ENCODE assay signal across 8 mouse cellular contexts in the genomic region with DNA sequence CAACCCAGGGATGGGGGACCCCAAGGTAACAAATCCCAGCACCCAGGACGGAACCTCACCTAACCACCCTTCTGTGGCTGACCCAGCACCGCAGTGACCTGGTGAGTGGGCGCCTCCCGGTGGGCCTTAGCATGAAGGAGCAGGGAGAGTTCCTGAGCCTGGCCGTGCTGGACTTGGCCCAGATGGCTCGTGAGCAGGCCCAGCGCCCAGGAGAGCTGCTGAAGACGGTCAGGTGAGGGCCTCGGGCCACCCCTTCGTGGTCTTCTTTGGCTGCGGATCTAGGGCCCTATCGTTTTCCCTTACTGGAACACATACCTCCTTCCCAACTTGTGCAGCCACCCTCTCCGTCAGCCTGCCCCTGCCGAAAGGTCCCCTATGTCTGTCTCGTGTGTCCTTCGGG. TPM values are rescaled to one million over a fixed set of nuclear protein-coding genes. Genes with fewer than 3 reads are reported as not detected.
DNase-seq lines count a peak whose midpoint lies in the region; ATAC-seq and TF ChIP-seq lines count a peak whose summit lies in the region.
"Had no signal": no experiment of that assay in that cellular context is flagged by ENCODE, and none has a peak within 500 bp of the region (broad histone marks: within the 10 kb centered on the region; RNA-seq: fewer than 3 reads in every experiment).

No protein-coding gene starts in this region.

- peaks cover 12% of the 10 kb centered on the region for H3K27me3 ChIP-seq in lung, postnatal 0 days (replicated peaks; ENCODE audit: insufficient read depth, low read length)
- peaks cover 78% of the 10 kb centered on the region for H3K27me3 ChIP-seq in forebrain, embryonic 15.5 days
- peaks cover 90% of the 10 kb centered on the region for H3K27me3 ChIP-seq in limb, embryonic 13.5 days
- peaks cover 52% of the 10 kb centered on the region for H3K27me3 ChIP-seq in stomach, embryonic 16.5 days (ENCODE audit: control insufficient read depth, insufficient read depth, low read length)

- no peak for ATAC-seq in lung, postnatal 0 days
- ATAC-seq in forebrain, embryonic 15.5 days (replicated peaks) = no peak
- no peak for ATAC-seq in limb, embryonic 13.5 days (ENCODE audit: low FRiP score, low read depth)
- ATAC-seq in stomach, embryonic 16.5 days (ENCODE audit: insufficient read depth, low FRiP score) = no peak

- H3K36me3 ChIP-seq in lung, postnatal 0 days (ENCODE audit: insufficient read depth, low read length) = no peaks in the 10 kb centered on the region
- no peaks in the 10 kb centered on the region for H3K36me3 ChIP-seq in forebrain, embryonic 15.5 days
- no peaks in the 10 kb centered on the region for H3K36me3 ChIP-seq in limb, embryonic 13.5 days
- no peaks in the 10 kb centered on the region for H3K36me3 ChIP-seq in stomach, embryonic 16.5 days (ENCODE audit: control insufficient read depth, insufficient read depth, low read length)

- TF ChIP-seq POLR2A in lung, adult 2 months (IDR thresholded peaks at IDR 0.05; ENCODE audit: borderline replicate concordance, extremely low read depth, low read depth, low read length) = no peak

- H3K9me3 ChIP-seq in lung, postnatal 0 days (ENCODE audit: low read length) = no peaks in the 10 kb centered on the region
- H3K9me3 ChIP-seq in forebrain, embryonic 15.5 days = no peaks in the 10 kb centered on the region
- no peaks in the 10 kb centered on the region for H3K9me3 ChIP-seq in limb, embryonic 13.5 days
- no peaks in the 10 kb centered on the region for H3K9me3 ChIP-seq in stomach, embryonic 16.5 days (replicated peaks; ENCODE audit: control insufficient read depth, low read length)

- H3K4me3 ChIP-seq in lung, postnatal 0 days (ENCODE audit: low read depth, low read length) = peak overlapping the region; percentile 25; the same call in 1 of the 2 replicates
- no peak overlapping the region for H3K4me3 ChIP-seq in lung, adult 2 months (replicated peaks; ENCODE audit: extremely low read depth, low read depth, low read length)
- peak overlapping the region; percentile 23 for H3K4me3 ChIP-seq in forebrain, embryonic 15.5 days
- peak overlapping the region; percentile 32 for H3K4me3 ChIP-seq in limb, embryonic 13.5 days
- peak overlapping the region; percentile 40 for H3K4me3 ChIP-seq in stomach, embryonic 16.5 days (replicated peaks; ENCODE audit: low read length)

- TF ChIP-seq EP300 in lung, postnatal 0 days (IDR thresholded peaks at IDR 0.05) = no peak

- H3K4me1 ChIP-seq in lung, postnatal 0 days (ENCODE audit: insufficient read depth, low read depth, low read length) = peaks cover 8% of the 10 kb centered on the region
- H3K4me1 ChIP-seq in lung, adult 2 months (ENCODE audit: control insufficient read depth, insufficient read depth, low read length) = peaks cover 7% of the 10 kb centered on the region
- peaks cover 26% of the 10 kb centered on the region for H3K4me1 ChIP-seq in forebrain, embryonic 15.5 days
- peaks cover 26% of the 10 kb centered on the region for H3K4me1 ChIP-seq in limb, embryonic 13.5 days
- peaks cover 14% of the 10 kb centered on the region for H3K4me1 ChIP-seq in stomach, embryonic 16.5 days (ENCODE audit: control insufficient read depth, insufficient read depth, low read length)

- no peak overlapping the region for H3K27ac ChIP-seq in lung, postnatal 0 days (ENCODE audit: low read length)
- no peak overlapping the region for H3K27ac ChIP-seq in forebrain, embryonic 15.5 days (replicated peaks)
- H3K27ac ChIP-seq in limb, embryonic 13.5 days = no peak overlapping the region
- no peak overlapping the region for H3K27ac ChIP-seq in stomach, embryonic 16.5 days (ENCODE audit: low read length)

- DNase-seq in lung, postnatal 0 days (ENCODE audit: low spot score) = no peak
- DNase-seq in lung, adult 2 months = no peak
- DNase-seq in thymus, postnatal 25 days = no peak
- no peak for DNase-seq in spleen, adult 12 weeks (ENCODE audit: low spot score)
- DNase-seq: thymus, postnatal 36 days had no signal

- H3K9ac ChIP-seq in lung, postnatal 0 days (replicated peaks; ENCODE audit: low read depth) = no peak overlapping the region
- no peak overlapping the region for H3K9ac ChIP-seq in forebrain, embryonic 15.5 days (replicated peaks)
- H3K9ac ChIP-seq in limb, embryonic 13.5 days = 0 out of 2 replicates have a peak overlapping the region, but pooled peaks have one; percentile 39
- H3K9ac ChIP-seq in stomach, embryonic 16.5 days (ENCODE audit: low read length) = peak overlapping the region; percentile 60; the same call in 1 of the 2 replicates

- TF ChIP-seq CTCF in lung, postnatal 0 days (IDR thresholded peaks at IDR 0.05) = no peak
- no peak for TF ChIP-seq CTCF in lung, adult 2 months (IDR thresholded peaks at IDR 0.05; ENCODE audit: insufficient read depth, low read length)

- peak overlapping the region; percentile 44 for H3K4me2 ChIP-seq in lung, postnatal 0 days (replicated peaks; ENCODE audit: low read depth, low read length)
- peak overlapping the region; percentile 40 for H3K4me2 ChIP-seq in forebrain, embryonic 15.5 days (replicated peaks)
- peak overlapping the region; percentile 58 for H3K4me2 ChIP-seq in limb, embryonic 13.5 days (replicated peaks)
- H3K4me2 ChIP-seq in stomach, embryonic 16.5 days (ENCODE audit: low read depth, low read length) = peak overlapping the region; percentile 58

- 34% methylated on average over 15 of the region's 16 CpGs for WGBS in lung, postnatal 0 days
- 62% methylated on average over 16 of the region's 16 CpGs for WGBS in lung, adult 2 months
- 5% methylated on average over 16 of the region's 16 CpGs for WGBS in forebrain, embryonic 15.5 days
- 14% methylated on average over 16 of the region's 16 CpGs for WGBS in limb, embryonic 13.5 days
- 28% methylated on average over 16 of the region's 16 CpGs for WGBS in stomach, embryonic 16.5 days

RNA-seq across cellular contexts. Expression of a gene that starts 3.0 kb away (rescaled TPM):
- 7.7 and 10.0 TPM in 2 replicates for polyA plus RNA-seq in lung, postnatal 0 days (2015; fragmentation: Nextera tagmentation; extraction: Ambion mirVana)
- 56.6 and 72.7 TPM in 2 replicates for polyA plus RNA-seq in lung, adult 2 months (2012; rRNA removed)
- 2.9 and 3.3 TPM in 2 replicates for polyA plus RNA-seq in forebrain, embryonic 15.5 days (2015; fragmentation: Nextera tagmentation; extraction: Ambion mirVana)
- polyA plus RNA-seq in limb, embryonic 13.5 days (2015; fragmentation: Nextera tagmentation; extraction: Ambion mirVana) = 3.4 and 4.2 TPM in 2 replicates
- 9.3 and 9.5 TPM in 2 replicates for polyA plus RNA-seq in stomach, embryonic 16.5 days (2015; fragmentation: Nextera tagmentation; extraction: Ambion mirVana)

RNA-seq across cellular contexts. Expression of a gene that starts 7.6 kb away (rescaled TPM):
- 0.35 and 0.46 TPM in 2 replicates for polyA plus RNA-seq in lung, postnatal 0 days (2015; fragmentation: Nextera tagmentation; extraction: Ambion mirVana)
- polyA plus RNA-seq in lung, adult 2 months (2012; rRNA removed) = 0.25 and 0.32 TPM in 2 replicates
- polyA plus RNA-seq in forebrain, embryonic 15.5 days (2015; fragmentation: Nextera tagmentation; extraction: Ambion mirVana) = 23.3 and 23.6 TPM in 2 replicates
- polyA plus RNA-seq in limb, embryonic 13.5 days (2015; fragmentation: Nextera tagmentation; extraction: Ambion mirVana) = 0.75 and 0.77 TPM in 2 replicates
- 1.1 and 1.2 TPM in 2 replicates for polyA plus RNA-seq in stomach, embryonic 16.5 days (2015; fragmentation: Nextera tagmentation; extraction: Ambion mirVana)

RNA-seq across cellular contexts. Expression of a gene that starts 9.9 kb away (rescaled TPM):
- polyA plus RNA-seq in lung, postnatal 0 days (2015; fragmentation: Nextera tagmentation; extraction: Ambion mirVana) = 2.9 and 3.9 TPM in 2 replicates
- polyA plus RNA-seq in lung, adult 2 months (2012; rRNA removed) = 58.5 and 60.7 TPM in 2 replicates
- polyA plus RNA-seq in forebrain, embryonic 15.5 days (2015; fragmentation: Nextera tagmentation; extraction: Ambion mirVana) = 0.54 TPM in 1 of 2 replicates, not detected in the other
- 0.48 and 0.55 TPM in 2 replicates for polyA plus RNA-seq in limb, embryonic 13.5 days (2015; fragmentation: Nextera tagmentation; extraction: Ambion mirVana)
- 1.1 and 1.7 TPM in 2 replicates for polyA plus RNA-seq in stomach, embryonic 16.5 days (2015; fragmentation: Nextera tagmentation; extraction: Ambion mirVana)

RNA-seq across cellular contexts. Expression of a gene that starts 22.5 kb away (rescaled TPM):
- polyA plus RNA-seq in lung, postnatal 0 days (2015; fragmentation: Nextera tagmentation; extraction: Ambion mirVana) = 11.7 and 12.1 TPM in 2 replicates
- 25.0 and 31.3 TPM in 2 replicates for polyA plus RNA-seq in lung, adult 2 months (2012; rRNA removed)
- polyA plus RNA-seq in forebrain, embryonic 15.5 days (2015; fragmentation: Nextera tagmentation; extraction: Ambion mirVana) = 0.42 and 0.46 TPM in 2 replicates
- polyA plus RNA-seq in limb, embryonic 13.5 days (2015; fragmentation: Nextera tagmentation; extraction: Ambion mirVana) = 0.77 and 0.92 TPM in 2 replicates
- polyA plus RNA-seq in stomach, embryonic 16.5 days (2015; fragmentation: Nextera tagmentation; extraction: Ambion mirVana) = 12.2 and 15.0 TPM in 2 replicates

RNA-seq across cellular contexts. Expression of a gene that starts 46.4 kb away (rescaled TPM):
- polyA plus RNA-seq in lung, postnatal 0 days (2015; fragmentation: Nextera tagmentation; extraction: Ambion mirVana) = 1.4 and 1.8 TPM in 2 replicates
- polyA plus RNA-seq in lung, adult 2 months (2012; rRNA removed) = 20.0 and 23.3 TPM in 2 replicates
- 70.9 and 71.7 TPM in 2 replicates for polyA plus RNA-seq in forebrain, embryonic 15.5 days (2015; fragmentation: Nextera tagmentation; extraction: Ambion mirVana)
- 4.0 and 4.8 TPM in 2 replicates for polyA plus RNA-seq in limb, embryonic 13.5 days (2015; fragmentation: Nextera tagmentation; extraction: Ambion mirVana)
- 6.1 and 7.0 TPM in 2 replicates for polyA plus RNA-seq in stomach, embryonic 16.5 days (2015; fragmentation: Nextera tagmentation; extraction: Ambion mirVana)

Comparison
In these comparisons a context has a peak if more than half of its experiments do, and no peak if none do; other contexts are left out.
1. RNA of a gene that starts 9.9 kb away (polyA plus RNA-seq): 58.5 to 60.7 TPM in lung, adult 2 months; 2.9 to 3.9 TPM in lung, postnatal 0 days, 1.1 to 1.7 TPM in stomach, embryonic 16.5 days, 0.48 to 0.55 TPM in limb, embryonic 13.5 days and 0.54 TPM in forebrain, embryonic 15.5 days; every median in the first group is over 10 times any median in the second.
2. H3K9ac ChIP-seq: peak in limb, embryonic 13.5 days (single experiment) and stomach, embryonic 16.5 days (single experiment); none in lung, postnatal 0 days (single experiment) and forebrain, embryonic 15.5 days (single experiment).
3. RNA of a gene that starts 7.6 kb away (polyA plus RNA-seq): 23.3 to 23.6 TPM in forebrain, embryonic 15.5 days; 1.1 to 1.2 TPM in stomach, embryonic 16.5 days, 0.75 to 0.77 TPM in limb, embryonic 13.5 days, 0.35 to 0.46 TPM in lung, postnatal 0 days and 0.25 to 0.32 TPM in lung, adult 2 months; every median in the first group is over 10 times any median in the second.
4. Peak in every context shown above with its lines, with median percentiles within 50 percentile points of each other: H3K4me2 ChIP-seq.